Mouse (Mus musculus) CH12.LX (cell line): ENCODE results near the gene Camsap2. TPM values are rescaled to one million over a fixed set of nuclear protein-coding genes. Genes with fewer than 3 reads are reported as not detected.

Experiments
- DNase-seq: peaks from one replicate; pipeline ENCODE4 v3.0.0-alpha.2; 2013; ENCODE audit errors: extremely low read depth
- H3K27ac ChIP-seq: 2 replicates; pipeline ENCODE4 v1.5.1; 2012; ENCODE audit warnings: low read depth, mild to moderate bottlenecking, control low read depth, moderate library complexity; ENCODE audit not compliant: insufficient read depth
- H3K27me3 ChIP-seq: replicated peaks from 2 replicates; pipeline ENCODE3; 2012; ENCODE audit warnings: inconsistent platforms
- H3K36me3 ChIP-seq, 2 experiments: replicated peaks in 1 of 2; 2 replicates each; pipeline versions ENCODE3 to v1.6.1; 2012; ENCODE audit warnings: inconsistent platforms in 1 of 2, low read length in 1 of 2, mild to moderate bottlenecking in 1 of 2, mixed read lengths in 1 of 2, moderate library complexity in 1 of 2; ENCODE audit not compliant: control insufficient read depth in 1 of 2, insufficient read depth in 1 of 2
- H3K4me1 ChIP-seq, 2 experiments: 2 replicates each; pipeline ENCODE4 v1.6.1; 2012; ENCODE audit warnings: inconsistent platforms in 1 of 2, moderate library complexity in 1 of 2; ENCODE audit not compliant: insufficient read depth in 2 of 2, control insufficient read depth in 1 of 2
- H3K4me2 ChIP-seq: 2 replicates; pipeline ENCODE4 v1.6.1; 2012; ENCODE audit warnings: low read depth, mild to moderate bottlenecking, control low read depth; ENCODE audit not compliant: poor library complexity, insufficient read depth, severe bottlenecking
- H3K4me3 ChIP-seq, 3 experiments: fragments of 150-350 bp in 1 of 3; sonication (generic) in 1 of 3; replicated peaks in 1 of 3; 2 replicates each; pipeline versions ENCODE3 to v1.5.1; 2011 to 2012; ENCODE audit warnings: low read depth in 2 of 3, low read length in 2 of 3, mild to moderate bottlenecking in 2 of 3, moderate library complexity in 2 of 3, control low read depth in 1 of 3, improper control_type of control experiment in 1 of 3, inconsistent platforms in 1 of 3, mixed read lengths in 1 of 3; ENCODE audit not compliant: poor library complexity in 1 of 3
- H3K79me2 ChIP-seq: replicated peaks from 2 replicates; pipeline ENCODE4 v1.6.1; 2012; ENCODE audit warnings: mild to moderate bottlenecking, moderate library complexity; ENCODE audit not compliant: control insufficient read depth, poor library complexity, insufficient read depth, severe bottlenecking; ENCODE audit errors: extremely low read depth
- H3K9ac ChIP-seq: 2 replicates; pipeline ENCODE4 v1.6.1; 2012; ENCODE audit warnings: low read depth, mild to moderate bottlenecking, control low read depth, moderate library complexity; ENCODE audit not compliant: insufficient read depth
- H3K9me3 ChIP-seq: replicated peaks from 2 replicates; pipeline ENCODE3; 2012; ENCODE audit warnings: low read length, inconsistent platforms, mixed read lengths
- CHD1 ChIP-seq: IDR thresholded peaks from 2 replicates; pipeline ENCODE4 v1.6.1; 2012; ENCODE audit warnings: low read depth, low read length, improper control_type of control experiment, inconsistent platforms
- CHD2 ChIP-seq: IDR thresholded peaks from 2 replicates; pipeline ENCODE4 v1.6.1; 2011; ENCODE audit warnings: low read length, improper control_type of control experiment
- CTCF ChIP-seq, 2 experiments: IDR thresholded peaks in 1 of 2; conservative IDR thresholded peaks in 1 of 2; 2 replicates each; pipeline ENCODE4 v1.5.1; 2011 to 2012; ENCODE audit warnings: low read depth in 2 of 2, low read length in 2 of 2, improper control_type of control experiment in 1 of 2, inconsistent platforms in 1 of 2, mild to moderate bottlenecking in 1 of 2, moderate library complexity in 1 of 2
- E2F4 ChIP-seq: IDR thresholded peaks from 2 replicates; pipeline ENCODE4 v1.6.1; 2011; ENCODE audit warnings: low read depth, low read length, improper control_type of control experiment; ENCODE audit not compliant: insufficient replicate concordance
- HCFC1 ChIP-seq: IDR thresholded peaks from 2 replicates; pipeline ENCODE4 v1.6.1; 2012; ENCODE audit warnings: low read depth, mild to moderate bottlenecking, inconsistent platforms, low read length, improper control_type of control experiment
- JUND ChIP-seq: conservative IDR thresholded peaks from 2 replicates; pipeline ENCODE4 v1.6.1; 2011; ENCODE audit warnings: low read depth, low read length, improper control_type of control experiment
- KAT2A ChIP-seq: IDR thresholded peaks from 2 replicates; pipeline ENCODE4 v1.6.1; 2012; ENCODE audit warnings: low read length, improper control_type of control experiment, inconsistent platforms; ENCODE audit not compliant: insufficient replicate concordance
- MAX ChIP-seq: IDR thresholded peaks from 2 replicates; pipeline ENCODE4 v1.6.1; 2011; ENCODE audit warnings: low read length, improper control_type of control experiment
- MAZ ChIP-seq: IDR thresholded peaks from 2 replicates; pipeline ENCODE4 v1.6.1; 2012; ENCODE audit warnings: low read depth, mild to moderate bottlenecking, inconsistent platforms, low read length, improper control_type of control experiment, moderate library complexity
- MEF2A ChIP-seq: IDR thresholded peaks from 2 replicates; pipeline ENCODE4 v1.6.1; 2014; ENCODE audit warnings: low read depth, mild to moderate bottlenecking, inconsistent platforms, low read length, improper control_type of control experiment, borderline replicate concordance
- MYC ChIP-seq: IDR thresholded peaks from 2 replicates; pipeline ENCODE4 v1.6.1; 2011; ENCODE audit warnings: low read depth, mild to moderate bottlenecking, improper control_type of control experiment, low read length
- NELFE ChIP-seq: IDR thresholded peaks from 2 replicates; pipeline ENCODE4 v1.6.1; 2011; ENCODE audit warnings: low read depth, low read length, improper control_type of control experiment
- NRF1 ChIP-seq: IDR thresholded peaks from 2 replicates; pipeline ENCODE4 v1.6.1; 2014; ENCODE audit warnings: low read depth, mild to moderate bottlenecking, inconsistent platforms, low read length, improper control_type of control experiment, moderate library complexity
- RAD21 ChIP-seq: IDR thresholded peaks from 2 replicates; pipeline ENCODE4 v1.6.1; 2011; ENCODE audit warnings: low read depth, mild to moderate bottlenecking, low read length, improper control_type of control experiment, moderate library complexity
- RCOR1 ChIP-seq: conservative IDR thresholded peaks from 2 replicates; pipeline ENCODE4 v1.6.1; 2012; ENCODE audit warnings: low read depth, mild to moderate bottlenecking, inconsistent platforms, low read length, improper control_type of control experiment
- SMC3 ChIP-seq: IDR thresholded peaks from 2 replicates; pipeline ENCODE4 v1.6.1; 2011; ENCODE audit warnings: low read depth, low read length, improper control_type of control experiment
- ZC3H11A ChIP-seq: IDR thresholded peaks from 2 replicates; pipeline ENCODE4 v1.6.1; 2012; ENCODE audit warnings: low read depth, mild to moderate bottlenecking, inconsistent platforms, low read length, improper control_type of control experiment
- dilution Hi-C: fragments of 300-500 bp; cut with MboI; formaldehyde crosslinking; loops from 2 replicates; pipeline ENCODE4 v1.14.3; 2020; ENCODE audit warnings: low sequenced_read_pairs; ENCODE audit not compliant: extremely low pct_unique_long_range_greater_than_20kb, extremely low pct_ligation_motif_present
- in situ Hi-C: fragments of 300-500 bp; cut with MboI; formaldehyde crosslinking; loops from 3 replicates; pipeline ENCODE4 v1.14.3; 2019; ENCODE audit warnings: low sequenced_read_pairs, low pct_ligation_motif_present, low pct_unique_long_range_greater_than_20kb, mixed read lengths
- polyA plus RNA-seq: library from polyadenylated mRNA; unstranded; fragments of >175 nt; gene quantifications from 2 replicates; pipeline ENCODE4 v1.2.1, GENCODE M21; 2012; ENCODE audit warnings: low read depth; ENCODE audit not compliant: insufficient read length
- total RNA-seq, 2 experiments: library from RNA; depleted of rRNA; stranded (reverse); fragments of 300-350 nt in 1 of 2; fragments of >200 nt in 1 of 2; gene quantifications; 2 replicates each; pipeline ENCODE4 v1.2.3; 2012 to 2014

Camsap2 gene
- total and polyA plus RNA-seq, 3 experiments, result 5.6 to 11.3 (median 9.5) TPM

DNA sequence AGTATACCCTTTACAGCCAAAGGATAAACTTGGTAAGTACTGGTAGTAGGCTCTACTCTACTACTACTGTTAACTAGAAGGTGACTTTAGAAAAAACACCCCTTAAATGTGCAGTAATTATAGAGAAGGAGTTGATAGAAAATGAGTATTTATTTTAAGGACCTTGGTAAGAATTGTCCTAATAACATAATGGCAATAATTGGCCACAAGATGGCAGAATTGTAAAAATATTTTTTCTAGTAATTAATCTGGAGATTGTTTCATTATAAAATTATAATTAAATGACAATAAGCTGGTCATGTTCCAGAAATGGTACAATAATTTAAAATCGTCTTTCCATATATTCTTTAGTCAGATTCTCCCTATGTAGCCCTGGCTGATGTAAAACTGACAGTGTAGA is 56.1 kb downstream of the Camsap2 start:
- no peak overlapping the region for H3K27ac ChIP-seq
- no peaks in the 10 kb centered on the region for H3K4me1 ChIP-seq
- no peak overlapping the region for H3K4me2 ChIP-seq
- no peak overlapping the region for H3K9ac ChIP-seq
- H3K27me3 ChIP-seq, result no peaks in the 10 kb centered on the region
- no peak for TF ChIP-seq MAZ
- peak in 1 of 2 experiments; percentile 42; a peak in 1 of 4 replicates for TF ChIP-seq CTCF (conservative IDR thresholded peaks at IDR 0.05 in 1 of 2, IDR thresholded peaks at IDR 0.05 in 1 of 2; ENCODE audit: low read depth in 2 of 2, low read length in 2 of 2)
- no peak for TF ChIP-seq ZC3H11A
- TF ChIP-seq RCOR1, result no peak
- TF ChIP-seq JUND, result no peak
- peak; percentile 23; the same call in 1 of the 2 replicates for TF ChIP-seq SMC3
- no peak for TF ChIP-seq NRF1
- TF ChIP-seq RAD21, result peak; percentile 30
- no peak for TF ChIP-seq MEF2A
- no peak for TF ChIP-seq MAX
- TF ChIP-seq NELFE, result no peak
- TF ChIP-seq E2F4, result no peak
- TF ChIP-seq HCFC1, result no peak
- no peak for TF ChIP-seq KAT2A
- TF ChIP-seq MYC, result no peak
- no peaks in the 10 kb centered on the region for H3K79me2 ChIP-seq
- dilution Hi-C loops (no loop called here), in situ Hi-C loops (no loop called here)
- no peak for DNase-seq
- no peak overlapping the region for H3K4me3 ChIP-seq
- H3K36me3 ChIP-seq, result peaks cover 0 to 36% of the 10 kb centered on the region in 2 experiments
- no peaks in the 10 kb centered on the region for H3K9me3 ChIP-seq

DNA sequence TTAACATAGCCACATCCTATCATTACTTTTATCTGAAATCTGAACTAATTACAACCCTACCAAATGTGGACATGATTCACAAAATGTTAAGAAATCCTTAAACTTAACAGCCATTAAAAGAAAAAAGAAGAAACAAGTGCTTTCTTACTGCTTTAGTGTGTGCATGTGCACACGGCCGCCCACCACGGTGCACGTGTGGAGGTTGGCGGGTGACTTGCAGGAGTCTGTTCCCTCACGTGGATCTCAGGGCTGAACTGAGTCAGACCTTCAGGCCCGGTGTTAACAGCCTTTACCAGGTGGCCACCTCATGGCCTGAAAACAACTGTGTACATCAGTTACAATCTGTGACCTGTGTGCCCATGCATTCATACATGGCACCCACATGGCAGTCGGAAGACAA is 68.5 kb downstream of the Camsap2 start:
- in situ Hi-C loops, result no loop called here
- no peak overlapping the region for H3K4me2 ChIP-seq
- H3K9ac ChIP-seq, result no peak overlapping the region
- no peaks in the 10 kb centered on the region for H3K79me2 ChIP-seq
- no peak overlapping the region for H3K27ac ChIP-seq
- dilution Hi-C loops, result no loop called here
- H3K9me3 ChIP-seq, result no peaks in the 10 kb centered on the region
- H3K4me1 ChIP-seq, result no peaks in the 10 kb centered on the region
- peaks cover 61 to 89% of the 10 kb centered on the region in 2 experiments for H3K36me3 ChIP-seq
- H3K4me3 ChIP-seq, result no peak overlapping the region
- TF ChIP-seq MYC (no peak), CHD1 (no peak), CHD2 (no peak), RCOR1 (no peak)
- H3K27me3 ChIP-seq, result no peaks in the 10 kb centered on the region
- DNase-seq, result no peak
